Mouse (Mus musculus) thymus, adult 2 months (tissue): ENCODE data around the gene Zdhhc9.

Experiments used
- CTCF ChIP-seq: fragments of 200-500 bp; IDR thresholded peaks from 2 replicates; pipeline ENCODE4 v1.5.1; 2012; ENCODE audit warnings: mild to moderate bottlenecking, control low read depth, low read length, moderate library complexity, borderline replicate concordance; ENCODE audit not compliant: control insufficient read depth, poor library complexity, insufficient read depth; ENCODE audit errors: extremely low read depth
- POLR2A ChIP-seq: fragments of 200-500 bp; IDR thresholded peaks from 2 replicates; pipeline ENCODE4 v1.6.1; 2012; ENCODE audit warnings: mild to moderate bottlenecking, low read length, control low read depth, moderate library complexity; ENCODE audit not compliant: control insufficient read depth, poor library complexity, insufficient read depth; ENCODE audit errors: extremely low read depth

DNA sequence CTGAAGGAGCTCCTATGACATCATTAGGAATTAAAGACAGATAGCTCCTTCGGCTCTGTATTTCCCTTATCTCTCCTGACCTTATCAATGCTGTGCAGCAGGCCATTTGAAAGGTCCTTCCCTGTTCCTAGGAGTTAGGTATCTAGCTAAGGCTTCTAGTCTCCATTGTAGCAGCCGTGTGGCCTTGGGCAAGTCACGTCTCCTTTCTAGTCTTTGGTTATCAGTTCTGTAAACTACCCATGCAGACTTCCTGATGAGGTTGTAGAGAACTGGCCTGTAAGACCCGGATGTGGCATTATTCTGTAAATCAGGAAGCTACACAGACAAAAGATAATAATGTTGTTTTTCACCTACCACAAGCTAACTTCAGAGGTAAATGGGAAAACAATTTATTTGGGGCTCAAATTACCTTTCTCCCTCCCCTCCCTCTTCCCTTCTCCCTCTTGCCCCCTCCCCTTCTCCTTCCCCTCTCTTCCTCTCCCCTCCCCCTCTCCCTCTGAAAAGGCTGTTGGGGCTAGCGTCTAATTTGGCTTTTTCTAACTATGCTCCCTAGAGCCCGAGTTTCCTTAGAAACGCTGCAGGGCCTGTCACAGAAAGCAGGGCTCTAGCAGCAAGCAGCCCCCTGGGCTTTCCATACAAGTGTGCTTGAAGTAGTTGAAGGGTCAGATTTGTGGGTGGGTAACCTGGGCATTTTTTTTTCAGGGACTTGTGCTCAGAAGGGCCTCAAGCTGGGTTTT lies 70.0 kb downstream of the Zdhhc9 start:
- TF ChIP-seq CTCF (no peak), POLR2A (no peak)
